Mouse (Mus musculus) spleen, adult 2 months (tissue): Measurements from ENCODE around the gene Nudt8.

Source experiments
- CTCF ChIP-seq: fragments of 200-500 bp; IDR thresholded peaks from 2 replicates; pipeline ENCODE4 v1.5.1; 2011; ENCODE audit warnings: mild to moderate bottlenecking, inconsistent platforms; ENCODE audit not compliant: insufficient read depth, insufficient read length, insufficient replicate concordance; ENCODE audit errors: extremely low read depth
- POLR2A ChIP-seq: fragments of 200-500 bp; IDR thresholded peaks from 2 replicates; pipeline ENCODE4 v1.6.1; 2011; ENCODE audit warnings: low read depth, low read length, inconsistent platforms

GRCm38 (mm10) chr19:4018743-4019583 is 18.6 kb downstream of the Nudt8 start:
- peak; percentile 69; the same call in 1 of the 2 replicates for TF ChIP-seq CTCF
- TF ChIP-seq POLR2A = no peak
